Mouse (Mus musculus) stomach, postnatal 0 days (tissue): Measurements from ENCODE around the gene Evc2. TPM values are rescaled to one million over a fixed set of nuclear protein-coding genes. Genes with fewer than 3 reads are reported as not detected.

Experiments used
- ATAC-seq: fragments of 200-750 bp; cut with Nextera tagmentation; 2 replicates; pipeline ENCODE4 v1.8.0; 2017; ENCODE audit not compliant: low FRiP score, low TSS enrichment
- DNase-seq: peaks from one replicate; pipeline ENCODE4 v3.0.0-alpha.2; 2016; ENCODE audit warnings: low spot score
- H3K27ac ChIP-seq: fragments of 300-500 bp; sonication (generic); replicated peaks from 2 replicates; pipeline ENCODE4 v1.5.1; 2014; ENCODE audit warnings: mild to moderate bottlenecking, control low read depth
- H3K27me3 ChIP-seq: fragments of 300-500 bp; sonication (generic); 2 replicates; pipeline ENCODE4 v1.6.1; 2014; ENCODE audit warnings: low read length; ENCODE audit not compliant: control insufficient read depth, insufficient read depth
- H3K36me3 ChIP-seq: fragments of 300-500 bp; sonication (generic); 2 replicates; pipeline ENCODE4 v1.6.1; 2014; ENCODE audit warnings: low read length, mixed read lengths; ENCODE audit not compliant: control insufficient read depth, insufficient read depth
- H3K4me1 ChIP-seq: fragments of 300-500 bp; sonication (generic); replicated peaks from 2 replicates; pipeline ENCODE4 v1.6.1; 2014; ENCODE audit warnings: antibody characterized with exemption; ENCODE audit not compliant: control insufficient read depth, insufficient read depth
- H3K4me2 ChIP-seq: fragments of 300-500 bp; sonication (generic); replicated peaks from 2 replicates; pipeline ENCODE4 v1.6.1; 2014; ENCODE audit warnings: low read depth, mild to moderate bottlenecking, control low read depth, moderate library complexity
- H3K4me3 ChIP-seq: fragments of 300-500 bp; sonication (generic); 2 replicates; pipeline ENCODE4 v1.5.1; 2014; ENCODE audit warnings: low read depth, low read length, control low read depth
- H3K9ac ChIP-seq: fragments of 300-500 bp; sonication (generic); 2 replicates; pipeline ENCODE4 v1.6.1; 2014; ENCODE audit warnings: mild to moderate bottlenecking, low read length, control low read depth, mixed read lengths
- H3K9me3 ChIP-seq: fragments of 300-500 bp; sonication (generic); 2 replicates; pipeline ENCODE4 v1.6.1; 2016; ENCODE audit warnings: low read length; ENCODE audit not compliant: control insufficient read depth
- CTCF ChIP-seq: IDR thresholded peaks from 2 replicates; pipeline ENCODE4 v1.5.1; 2016; ENCODE audit warnings: antibody characterized with exemption, low read depth, mild to moderate bottlenecking, moderate library complexity
- EP300 ChIP-seq: optimal IDR thresholded peaks from 2 replicates; pipeline ENCODE3; 2016; ENCODE audit warnings: antibody characterized with exemption
- WGBS: fragments of 180-500 bp; shearing (Covaris S2); extraction: QIAGEN DNeasy Blood & Tissue Kit; methylation state at CpG from one replicate; pipeline ENCODE4 v1.1.7; 2014; 5-methylcytosine and 5-hydroxymethylcytosine counted together
- polyA plus RNA-seq: library from polyadenylated mRNA; unstranded; fragments of >200 nt; fragmentation: Nextera tagmentation; extraction: Ambion mirVana; gene quantifications from 2 replicates; pipeline ENCODE4 v1.2.1, GENCODE M21; 2015

Gene Evc2
- polyA plus RNA-seq, 1 experiment from 2014 or later: 4.0 TPM

GRCm38 (mm10) chr5:37331133-37331505 is 7.2 kb upstream of the Evc2 start:
- no peak overlapping the region for H3K27ac ChIP-seq
- no peak overlapping the region for H3K9ac ChIP-seq
- no peaks in the 10 kb centered on the region for H3K9me3 ChIP-seq
- DNase-seq: no peak
- no peak for ATAC-seq
- H3K36me3 ChIP-seq: no peaks in the 10 kb centered on the region
- TF ChIP-seq CTCF (no peak), EP300 (no peak)
- no peak overlapping the region for H3K4me3 ChIP-seq
- no peak overlapping the region for H3K4me2 ChIP-seq
- no peaks in the 10 kb centered on the region for H3K27me3 ChIP-seq
- 90% methylated on average over 2 of the region's 2 CpGs for WGBS
- no peaks in the 10 kb centered on the region for H3K4me1 ChIP-seq

- 70% methylated on average over 4 of the region's 4 CpGs for WGBS
- Histone ChIP-seq H3K9ac (no peak overlapping the region), H3K27me3 (0 out of 2 replicates have a peak, but pooled peaks cover 2% of the 10 kb centered on the region), H3K4me2 (no peak overlapping the region), H3K4me3 (no peak overlapping the region), H3K4me1 (no peaks in the 10 kb centered on the region), H3K9me3 (no peaks in the 10 kb centered on the region), H3K36me3 (no peaks in the 10 kb centered on the region), H3K27ac (no peak overlapping the region)
- no peak for ATAC-seq
- no peak for DNase-seq
- TF ChIP-seq CTCF (no peak), EP300 (no peak)
Observed at GRCm38 (mm10) chr5:37332066-37332465, 6.2 kb upstream of the Evc2 start.

- peaks cover 5% of the 10 kb centered on the region for H3K4me1 ChIP-seq
- DNase-seq: no peak
- ATAC-seq: no peak
- no peak overlapping the region for H3K27ac ChIP-seq
- H3K36me3 ChIP-seq: no peaks in the 10 kb centered on the region
- no peak overlapping the region for H3K9ac ChIP-seq
- 58% methylated on average over 3 of the region's 3 CpGs for WGBS
- 0 out of 2 replicates have a peak, but pooled peaks cover 2% of the 10 kb centered on the region for H3K27me3 ChIP-seq
- no peaks in the 10 kb centered on the region for H3K9me3 ChIP-seq
- TF ChIP-seq CTCF (no peak), EP300 (no peak)
- no peak overlapping the region for H3K4me2 ChIP-seq
- H3K4me3 ChIP-seq: no peak overlapping the region
Observed at GRCm38 (mm10) chr5:37335061-37335460, 3.2 kb upstream of the Evc2 start.

- peak; percentile 43; the same call in 1 of the 2 replicates for ATAC-seq
- DNase-seq: peak; percentile 44
- Histone ChIP-seq H3K4me3 (peak within 1 kb of the TSS; percentile 65), H3K27me3 (0 out of 2 replicates have a peak, but pooled peaks cover 2% of the 10 kb centered on the region), H3K9me3 (no peaks in the 10 kb centered on the region), H3K4me2 (peak within 1 kb of the TSS; percentile 87), H3K9ac (peak within 1 kb of the TSS; percentile 73), H3K27ac (no peak within 1 kb of the TSS), H3K4me1 (peaks cover 5% of the 10 kb centered on the region), H3K36me3 (no peaks in the 10 kb centered on the region)
- peak; percentile 23 for TF ChIP-seq CTCF
- TF ChIP-seq EP300: no peak
- under 1% methylated on average over 44 of the region's 48 CpGs for WGBS
Observed at GRCm38 (mm10) chr5:37336485-37337105, 1.7 kb upstream of the Evc2 start, which contains the start of gene Evc. Evc (minus strand) TSS chr5:37336894.

- DNase-seq: no peak
- H3K4me2 ChIP-seq: peak overlapping the region; percentile 65
- ATAC-seq: no peak
- no peaks in the 10 kb centered on the region for H3K9me3 ChIP-seq
- H3K4me3 ChIP-seq: peak overlapping the region; percentile 65
- peaks cover 5% of the 10 kb centered on the region for H3K4me1 ChIP-seq
- TF ChIP-seq CTCF (no peak), EP300 (no peak)
- H3K9ac ChIP-seq: peak overlapping the region; percentile 71
- peak overlapping the region; percentile 63; the same call in 1 of the 2 replicates for H3K27ac ChIP-seq
- 0 out of 2 replicates have a peak, but pooled peaks cover 2% of the 10 kb centered on the region for H3K27me3 ChIP-seq
- no peaks in the 10 kb centered on the region for H3K36me3 ChIP-seq
- 61% methylated on average over 3 of the region's 3 CpGs for WGBS
Observed at GRCm38 (mm10) chr5:37337696-37338095, 603 bp upstream of the Evc2 start.

- Histone ChIP-seq H3K27ac (no peak overlapping the region), H3K4me1 (no peaks in the 10 kb centered on the region), H3K27me3 (no peaks in the 10 kb centered on the region), H3K4me2 (no peak overlapping the region), H3K9me3 (no peaks in the 10 kb centered on the region), H3K4me3 (no peak overlapping the region), H3K9ac (no peak overlapping the region), H3K36me3 (no peaks in the 10 kb centered on the region)
- ATAC-seq: no peak
- DNase-seq: no peak
- WGBS: 93% methylated on average over 2 of the region's 2 CpGs
- TF ChIP-seq EP300 (no peak), CTCF (no peak)
Observed at GRCm38 (mm10) chr5:37343962-37344361, 5.7 kb downstream of the Evc2 start.
